Mouse (Mus musculus) cerebellum, adult 9-10 months (tissue): ENCODE data around the gene Reln.

Experiments used
- DNase-seq: peaks from one replicate; pipeline ENCODE4 v3.0.0; 2022

Reln gene

GRCm38 (mm10) chr5:21920310-21920709, 424.2 kb downstream of the Reln start:
- DNase-seq = no peak

- no peak for DNase-seq
Measured at GRCm38 (mm10) chr5:21919281-21919780, 425.2 kb downstream of the Reln start.

GRCm38 (mm10) chr5:21915973-21916372, 428.5 kb downstream of the Reln start:
- no peak for DNase-seq

DNA sequence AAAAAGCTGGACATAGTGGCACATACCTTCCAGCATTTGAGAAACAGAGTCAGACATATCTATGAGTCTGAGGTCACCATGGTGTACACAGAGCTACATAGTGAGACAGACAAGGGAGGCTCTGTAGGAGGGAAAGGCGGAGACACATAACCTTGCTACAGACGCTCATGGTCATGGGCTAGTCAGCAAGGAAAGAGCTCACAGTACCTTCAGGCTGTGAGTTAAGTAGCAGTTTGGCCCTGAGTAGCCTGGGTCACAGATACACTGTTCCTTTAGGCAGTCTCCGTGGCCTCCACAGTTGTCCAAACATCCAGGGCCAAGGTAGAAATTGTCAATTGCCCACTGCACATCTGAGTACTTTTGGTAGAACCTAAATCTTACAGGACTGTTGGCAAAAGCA, 429.7 kb downstream of the Reln start:
- DNase-seq = no peak

DNA sequence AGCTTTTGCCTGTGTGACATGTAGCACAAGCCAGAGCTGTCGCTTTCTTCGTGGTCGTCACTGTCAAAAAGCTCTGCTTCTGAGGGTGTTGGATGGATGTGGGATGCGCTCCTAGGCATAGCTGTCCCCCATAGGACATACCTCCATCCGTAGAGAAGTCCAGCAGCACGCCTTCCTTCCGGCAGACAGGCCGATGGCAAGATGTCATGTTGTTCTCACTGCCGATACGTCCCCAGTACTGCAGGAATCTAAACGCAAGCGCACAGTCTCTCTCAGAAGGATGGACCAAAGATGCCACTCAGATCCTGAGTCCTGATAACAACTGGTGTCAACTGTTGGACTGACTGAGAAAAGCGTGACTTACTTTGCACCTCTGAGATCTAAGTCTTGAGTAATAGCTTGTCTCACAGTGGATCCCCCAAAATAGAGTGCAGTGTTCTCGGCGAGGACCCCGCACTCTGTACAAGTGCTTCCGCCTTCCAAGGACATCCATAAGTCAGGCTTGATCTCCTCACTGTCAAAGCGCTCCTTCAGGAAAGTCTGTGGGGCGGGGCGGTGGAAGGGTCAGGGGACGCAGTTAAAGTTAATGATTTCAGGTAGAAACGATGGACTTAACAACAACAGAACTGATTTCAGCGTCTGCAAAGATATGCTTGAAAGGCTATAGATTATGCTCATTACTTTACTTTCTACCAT, 431.5 kb downstream of the Reln start:
- no peak for DNase-seq

- DNase-seq = no peak
Measured at GRCm38 (mm10) chr5:21910726-21911125, 433.8 kb downstream of the Reln start.

DNA sequence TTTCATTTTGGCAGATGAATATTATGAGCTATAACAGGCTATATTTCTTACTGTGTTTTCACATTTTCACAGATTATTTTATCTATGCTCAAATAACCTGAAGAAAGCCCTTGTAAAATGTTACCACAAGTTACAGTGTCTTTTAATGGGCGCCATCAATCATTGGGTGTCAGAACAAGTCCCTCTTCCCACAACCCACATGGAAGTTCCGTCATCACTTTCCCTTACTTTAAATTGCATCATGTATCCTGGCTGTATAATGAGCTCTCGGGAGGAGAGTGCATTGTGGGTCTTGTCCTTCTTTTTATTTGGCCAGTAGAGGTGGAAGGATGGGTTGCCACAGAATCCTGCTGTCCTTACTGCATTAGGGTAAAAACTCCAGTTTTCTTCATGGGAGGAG, 434.8 kb downstream of the Reln start:
- DNase-seq = no peak

DNA sequence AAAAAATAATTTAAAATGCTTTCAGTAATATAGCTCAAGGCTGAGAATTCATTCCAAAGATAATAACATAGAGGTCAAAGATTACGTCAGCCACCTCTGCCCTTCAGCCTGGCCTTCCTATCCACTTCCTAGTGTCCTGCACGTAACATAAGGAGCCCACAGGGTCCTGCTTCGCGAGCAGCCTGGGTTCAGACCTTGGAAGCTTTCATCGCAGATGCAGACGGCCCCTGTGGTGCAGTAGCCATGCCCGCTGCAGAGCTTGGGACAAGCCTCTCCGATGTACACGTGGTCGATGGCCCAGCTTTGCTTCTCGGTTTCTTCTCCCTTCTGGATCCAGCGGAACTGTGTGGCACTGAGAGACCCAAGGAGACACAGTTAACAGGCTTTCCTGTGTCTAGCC, 443.1 kb downstream of the Reln start:
- DNase-seq = no peak

DNA sequence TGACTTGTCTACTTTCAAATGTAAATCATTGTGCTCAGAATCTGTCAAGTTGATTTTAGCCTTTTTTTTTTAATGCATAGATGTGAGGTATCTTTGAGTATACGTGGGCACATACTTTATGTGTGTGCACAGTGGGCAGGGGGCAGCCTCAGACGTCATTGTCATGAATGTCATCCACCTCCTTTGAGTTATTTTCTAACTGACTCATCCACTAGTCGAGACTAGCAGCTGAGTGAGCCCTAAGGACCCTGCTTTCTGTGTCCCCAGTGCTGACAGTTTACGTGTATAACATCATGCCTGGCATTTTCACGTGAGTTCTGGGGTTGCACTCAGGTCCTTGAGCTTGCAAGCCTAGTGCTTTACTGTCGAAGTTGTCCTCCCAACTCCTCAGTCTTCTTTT, 443.6 kb downstream of the Reln start:
- no peak for DNase-seq

- DNase-seq = peak; percentile 70
Measured at GRCm38 (mm10) chr5:21898875-21899274, 445.6 kb downstream of the Reln start.

DNA sequence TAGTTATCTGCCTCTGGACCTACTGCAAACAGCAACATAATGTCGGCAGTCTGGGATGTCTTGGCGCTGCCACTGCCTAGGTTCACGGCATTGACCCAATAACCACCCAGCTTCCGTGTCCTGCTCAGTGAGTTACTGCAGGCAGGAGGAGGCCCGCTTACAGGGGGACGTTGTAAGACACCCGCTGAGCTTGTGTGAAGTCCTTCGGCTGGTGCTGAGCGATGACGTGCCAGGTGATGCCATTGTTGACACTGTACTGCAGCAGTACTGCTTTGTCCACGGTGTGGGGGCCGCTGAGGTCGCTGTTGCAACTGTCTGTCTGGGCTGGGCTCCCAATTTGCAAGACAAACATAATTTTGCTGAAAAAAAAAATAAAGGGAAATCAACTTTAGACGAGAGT, 447.9 kb downstream of the Reln start:
- no peak for DNase-seq

DNA sequence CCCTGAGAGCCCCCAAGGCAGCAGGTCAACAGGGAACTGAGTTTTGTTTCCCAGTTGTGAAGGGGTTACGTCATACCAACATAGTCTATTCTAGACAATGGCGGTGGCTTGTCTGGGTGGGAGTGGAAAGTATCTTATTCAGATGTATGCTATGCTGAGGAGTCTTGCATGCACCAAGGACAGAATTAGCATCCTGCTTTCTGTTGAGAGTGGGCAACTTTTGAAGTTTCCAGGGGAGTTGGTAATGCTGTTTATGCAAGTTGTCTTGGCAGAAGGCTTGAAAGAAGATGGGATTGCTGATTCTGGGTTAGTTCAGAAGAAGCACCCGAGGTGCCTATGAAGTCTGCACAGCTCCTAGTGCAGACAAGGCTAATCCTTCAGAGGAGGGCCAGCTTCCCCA, 450.3 kb downstream of the Reln start:
- no peak for DNase-seq

DNA sequence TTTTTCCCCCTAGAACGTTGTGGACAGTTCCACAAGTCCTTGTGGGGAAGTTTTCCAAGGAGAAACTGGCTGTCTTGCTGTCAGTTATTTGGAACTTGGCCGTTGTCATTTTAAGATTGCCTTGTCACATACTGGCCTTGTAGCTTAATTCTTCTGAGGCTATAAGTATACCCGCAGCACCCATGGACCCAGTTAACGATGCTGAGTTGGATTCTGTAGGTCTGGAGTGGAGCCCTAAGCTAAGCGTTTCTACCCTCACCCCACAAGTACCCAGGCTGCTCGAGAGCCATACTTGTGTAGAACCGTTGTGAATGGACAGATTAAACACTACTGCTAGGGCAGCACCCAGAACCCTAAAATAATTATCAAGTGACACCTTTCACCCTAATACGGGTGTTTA, 477.8 kb downstream of the Reln start:
- DNase-seq = no peak

DNA sequence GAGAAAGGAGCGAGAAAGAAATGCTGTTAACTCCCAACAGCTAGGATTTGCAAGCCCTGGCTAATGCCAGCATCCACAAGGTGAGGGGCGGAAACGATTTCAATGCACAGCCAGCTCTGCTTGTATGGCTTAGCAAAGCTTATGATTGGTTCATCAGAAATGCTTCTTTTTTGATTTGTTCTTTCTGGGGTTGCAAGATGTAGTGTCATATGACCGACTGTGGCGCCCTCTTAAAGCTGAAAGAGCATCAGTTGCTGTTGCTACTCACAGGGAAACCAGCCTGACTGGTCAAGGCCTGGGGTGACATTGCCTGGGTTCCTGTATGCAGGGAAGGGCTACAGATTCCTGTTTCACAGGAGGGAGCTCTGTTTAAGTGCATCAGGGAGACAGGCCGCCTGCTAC, 478.2 kb downstream of the Reln start:
- DNase-seq = peak; percentile 39

DNA sequence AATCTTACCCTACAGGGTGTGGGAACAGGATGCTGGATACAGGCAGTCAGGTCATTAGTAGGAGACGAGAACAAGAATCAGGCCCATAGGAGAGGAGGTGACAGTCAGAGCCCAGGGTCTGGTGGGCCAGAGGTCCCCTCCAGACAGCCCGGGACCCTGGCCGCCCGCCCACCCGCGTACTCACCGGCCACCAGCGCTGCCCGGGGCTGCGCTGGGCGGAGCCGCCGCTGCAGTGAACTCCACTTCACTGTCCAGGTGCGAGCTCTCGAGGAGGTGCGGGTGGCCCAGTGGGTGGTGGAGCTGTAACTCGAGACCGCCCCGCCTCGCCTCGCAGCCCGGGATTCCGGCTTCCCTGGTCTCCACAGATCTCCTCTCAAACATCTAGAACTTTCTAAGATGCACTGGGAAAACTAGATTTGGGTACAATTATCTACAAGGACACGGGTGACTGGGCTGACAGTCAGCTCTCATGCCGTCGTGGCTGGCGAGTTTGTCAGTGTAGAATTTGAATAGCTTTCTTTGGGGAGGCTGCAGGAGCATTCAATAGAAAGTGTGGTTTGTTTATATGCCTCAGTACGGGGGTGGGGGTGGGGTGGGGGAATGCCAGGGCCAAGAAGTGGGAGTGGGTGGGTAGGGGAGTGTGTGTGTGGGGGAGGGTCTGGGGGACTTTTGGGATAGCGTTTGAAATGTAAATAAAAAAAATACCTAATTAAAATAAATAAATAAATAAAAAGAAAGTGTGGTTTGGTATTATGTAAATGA, 479.0 kb downstream of the Reln start, which contains the start of gene Slc26a5:
Gene Slc26a5, minus strand, starts transcription at position 259 of the 762 bp plus-strand sequence.
- no peak for DNase-seq

DNA sequence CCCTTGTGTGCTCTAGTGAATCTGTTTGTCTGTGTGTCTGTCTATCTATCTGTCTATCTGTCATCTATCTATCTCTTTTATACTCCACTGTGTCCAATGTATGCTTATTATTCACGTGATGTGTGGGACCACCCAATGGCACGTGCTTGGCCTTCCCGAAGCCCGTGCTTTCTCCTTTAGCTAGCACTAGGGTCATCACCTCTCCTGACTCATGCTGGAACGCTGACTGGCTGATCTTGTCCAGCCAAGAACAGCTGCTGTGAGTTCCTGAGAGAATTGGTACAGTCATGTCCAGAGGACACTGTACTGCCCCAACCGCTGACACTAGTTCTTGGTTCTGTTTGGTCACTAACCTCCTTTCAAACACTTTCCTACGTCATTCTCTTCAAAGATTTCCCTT, 485.8 kb downstream of the Reln start:
- no peak for DNase-seq

GRCm38 (mm10) chr5:21851679-21852340, 492.7 kb downstream of the Reln start:
- no peak for DNase-seq

- no peak for DNase-seq
Measured at GRCm38 (mm10) chr5:21847438-21847837, 497.1 kb downstream of the Reln start.

- no peak for DNase-seq
Measured at GRCm38 (mm10) chr5:21846616-21847290, 497.7 kb downstream of the Reln start.

DNA sequence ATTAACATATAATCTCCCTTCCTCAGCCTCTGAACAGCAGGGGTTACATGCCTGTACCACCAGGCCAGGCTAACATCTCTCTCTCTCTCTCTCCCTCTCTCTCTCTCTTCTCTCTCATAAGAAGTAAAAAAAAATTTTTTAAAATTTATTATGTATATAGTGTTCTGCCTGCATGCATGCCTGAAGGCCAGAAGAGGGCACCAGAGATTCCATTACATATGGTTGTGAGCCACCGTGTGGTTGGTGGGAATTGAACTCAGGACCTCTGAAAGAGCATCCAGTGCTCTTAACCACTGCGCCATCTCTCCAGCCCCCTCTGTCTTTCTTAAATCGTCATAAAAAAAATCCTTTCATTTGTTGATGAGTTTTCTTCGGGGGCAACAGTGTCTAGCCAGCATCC, 499.8 kb downstream of the Reln start:
- DNase-seq = no peak
